Mouse (Mus musculus): Measurements from ENCODE around the gene Gfer.

GRCm38 (mm10) chr17:24736330-24737051 is 40.5 kb upstream of the Gfer start, which contains the start of gene Msrb1:
- TF ChIP-seq CTCF (IDR thresholded peaks at IDR 0.05; ENCODE audit: low read depth, low read length) (no peak), POLR2A (IDR thresholded peaks at IDR 0.05; ENCODE audit: extremely low read depth, insufficient read depth, low read length) (peak; percentile 99)

All from liver, adult 2 months (tissue).